Mouse (Mus musculus): ENCODE results near the gene Slit1. TPM values are rescaled to one million over a fixed set of nuclear protein-coding genes. Genes with fewer than 3 reads are reported as not detected.

Gene Slit1
- polyA plus RNA-seq (2014; fragmentation: Illumina TruSeq; extraction: RNeasy Lipid Tissue Mini Kit (QIAGEN cat#74804); ENCODE audit: low read depth, low replicate concordance), result not detected

DNA sequence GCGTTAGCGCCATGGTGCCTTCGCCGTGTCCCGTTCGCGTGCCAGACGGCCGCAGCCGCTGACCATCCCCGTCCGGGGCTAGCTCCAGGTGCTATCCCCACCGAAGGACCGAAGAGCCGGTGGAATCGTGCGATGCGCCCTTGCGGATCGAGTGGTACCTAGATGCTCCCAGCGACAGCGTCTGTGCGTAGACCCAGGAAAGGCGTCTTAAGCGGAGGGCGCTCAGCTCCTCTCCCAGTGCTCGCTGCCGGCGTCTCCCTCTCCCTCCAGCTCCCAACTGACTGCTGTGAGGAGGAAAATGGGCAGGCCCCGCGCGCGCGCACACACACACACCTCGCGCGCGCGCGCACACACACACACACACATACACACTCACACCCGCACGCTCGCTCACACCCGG is at the start of gene Slit1:
TSS of gene Slit1 (minus strand) at position 270 of the 400 bp plus-strand sequence.

GRCm38 (mm10) chr19:41581706-41582420 is 161.6 kb downstream of the Slit1 start, which contains the start of gene Gm340:
Gene Gm340 (plus strand): TSS chr19:41582370.

Other genes starting within 250 kb of the Slit1 start
- gene Gm340, start 161.3 kb downstream of the Slit1 start, polyA plus RNA-seq (2014; fragmentation: Illumina TruSeq; extraction: RNeasy Lipid Tissue Mini Kit (QIAGEN cat#74804); ENCODE audit: low read depth, low replicate concordance), result 2.3 TPM
- 4.9 TPM for gene Arhgap19, start 58.4 kb upstream of the Slit1 start, polyA plus RNA-seq (2014; fragmentation: Illumina TruSeq; extraction: RNeasy Lipid Tissue Mini Kit (QIAGEN cat#74804); ENCODE audit: low read depth, low replicate concordance)
- 3.8 TPM for gene Frat1, start 86.3 kb upstream of the Slit1 start, polyA plus RNA-seq (2014; fragmentation: Illumina TruSeq; extraction: RNeasy Lipid Tissue Mini Kit (QIAGEN cat#74804); ENCODE audit: low read depth, low replicate concordance)
- 21.7 TPM for gene Frat2, start 104.5 kb upstream of the Slit1 start, polyA plus RNA-seq (2014; fragmentation: Illumina TruSeq; extraction: RNeasy Lipid Tissue Mini Kit (QIAGEN cat#74804); ENCODE audit: low read depth, low replicate concordance)
- 0.44 TPM for gene Rrp12, start 152.5 kb upstream of the Slit1 start, polyA plus RNA-seq (2014; fragmentation: Illumina TruSeq; extraction: RNeasy Lipid Tissue Mini Kit (QIAGEN cat#74804); ENCODE audit: low read depth, low replicate concordance)
- 203 TPM for gene Pgam1, start 168.3 kb upstream of the Slit1 start, polyA plus RNA-seq (2014; fragmentation: Illumina TruSeq; extraction: RNeasy Lipid Tissue Mini Kit (QIAGEN cat#74804); ENCODE audit: low read depth, low replicate concordance)
- 18.5 TPM for gene Exosc1, start 189.8 kb upstream of the Slit1 start, polyA plus RNA-seq (2014; fragmentation: Illumina TruSeq; extraction: RNeasy Lipid Tissue Mini Kit (QIAGEN cat#74804); ENCODE audit: low read depth, low replicate concordance)
- gene Zdhhc16, start 189.8 kb upstream of the Slit1 start, polyA plus RNA-seq (2014; fragmentation: Illumina TruSeq; extraction: RNeasy Lipid Tissue Mini Kit (QIAGEN cat#74804); ENCODE audit: low read depth, low replicate concordance), result 35.5 TPM
- gene Mms19, start 237.5 kb upstream of the Slit1 start, polyA plus RNA-seq (2014; fragmentation: Illumina TruSeq; extraction: RNeasy Lipid Tissue Mini Kit (QIAGEN cat#74804); ENCODE audit: low read depth, low replicate concordance), result 13.1 TPM
- gene Ubtd1, start 238.1 kb upstream of the Slit1 start, polyA plus RNA-seq (2014; fragmentation: Illumina TruSeq; extraction: RNeasy Lipid Tissue Mini Kit (QIAGEN cat#74804); ENCODE audit: low read depth, low replicate concordance), result not detected